Comparison of ENCODE assay signal across 10 mouse cellular contexts in the genomic region with DNA sequence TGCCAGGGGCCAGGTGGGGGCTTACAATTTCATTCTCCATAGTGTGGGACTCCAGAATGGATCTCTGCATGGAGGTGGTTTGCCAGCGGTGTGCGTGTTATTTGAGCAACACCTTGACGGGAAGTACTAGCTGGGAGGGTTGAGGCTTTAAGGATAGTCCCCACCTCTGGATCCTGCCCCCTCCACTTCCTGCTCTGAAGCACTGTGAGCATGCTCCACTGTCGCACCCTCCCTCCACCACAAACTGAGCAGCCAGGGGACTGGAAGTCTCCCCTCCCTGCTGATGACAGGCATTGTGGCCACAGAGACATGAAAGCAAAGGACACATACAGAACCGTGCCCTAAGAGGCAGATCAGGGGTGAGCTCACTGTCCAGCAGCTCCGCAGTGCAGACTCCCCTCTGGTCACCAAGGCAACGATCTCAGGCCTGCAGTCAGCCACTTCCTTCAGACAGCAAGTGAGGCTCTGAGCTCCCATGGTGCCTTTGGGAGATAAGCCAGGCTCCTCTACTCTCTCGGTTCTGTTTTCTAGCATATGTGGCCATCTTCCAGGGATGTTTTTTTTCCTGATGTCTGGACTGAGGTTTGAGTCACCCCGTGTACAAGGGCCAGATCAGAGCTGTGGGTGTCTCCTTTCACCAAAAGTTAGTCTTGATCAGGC.
DNase-seq lines count a peak whose midpoint lies in the region; ATAC-seq and TF ChIP-seq lines count a peak whose summit lies in the region.
"Had no signal": no experiment of that assay in that cellular context is flagged by ENCODE, and none has a peak within 500 bp of the region (broad histone marks: within the 10 kb centered on the region; RNA-seq: fewer than 3 reads in every experiment).

No protein-coding gene starts in this region.

- TF ChIP-seq POLR2A in brain, embryonic 14.5 days (IDR thresholded peaks at IDR 0.05; ENCODE audit: borderline replicate concordance, extremely low read depth, insufficient read depth, insufficient read length, poor library complexity, severe bottlenecking) = no peak

- H3K27ac ChIP-seq in kidney, embryonic 15.5 days = no peak overlapping the region
- no peak overlapping the region for H3K27ac ChIP-seq in liver, postnatal 0 days (ENCODE audit: low read depth)
- H3K27ac ChIP-seq: embryonic facial prominence, embryonic 12.5 days; macrophage had no signal

- no peak for DNase-seq in kidney, postnatal 36 days
- DNase-seq in brain, embryonic 14.5 days (ENCODE audit: low read depth) = peak; percentile 67
- peak; percentile 48 for DNase-seq in heart, adult 8-10 months (ENCODE audit: low spot score)
- no peak for DNase-seq in liver, postnatal 0 days
- DNase-seq in layer of hippocampus, postnatal 25 days (ENCODE audit: extremely low spot score in 1 of 2, low spot score in 1 of 2) = no peak
- no peak for DNase-seq in left cerebral cortex, postnatal 14 days (ENCODE audit: low spot score in 2 of 2)

- no peak for TF ChIP-seq CTCF in brain, embryonic 14.5 days (IDR thresholded peaks at IDR 0.05; ENCODE audit: borderline replicate concordance, extremely low read depth, insufficient read depth, insufficient read length)
- TF ChIP-seq CTCF in liver, postnatal 0 days (IDR thresholded peaks at IDR 0.05; ENCODE audit: low read depth) = no peak

- H3K4me2 ChIP-seq in kidney, embryonic 15.5 days = peak overlapping the region; percentile 9; the same call in 1 of the 2 replicates
- no peak overlapping the region for H3K4me2 ChIP-seq in liver, postnatal 0 days (ENCODE audit: low read depth, low read length)
- H3K4me2 ChIP-seq: embryonic facial prominence, embryonic 12.5 days had no signal

- H3K4me1 ChIP-seq in kidney, embryonic 15.5 days = peaks cover 6% of the 10 kb centered on the region
- no peaks in the 10 kb centered on the region for H3K4me1 ChIP-seq in liver, postnatal 0 days (ENCODE audit: insufficient read depth)

- 19% methylated on average over 9 of the region's 9 CpGs for WGBS in kidney, embryonic 15.5 days
- WGBS in liver, postnatal 0 days (ENCODE audit: insufficient replicate concordance) = 9% methylated on average over 9 of the region's 9 CpGs

- no peaks in the 10 kb centered on the region for H3K9me3 ChIP-seq in kidney, embryonic 15.5 days (replicated peaks)
- H3K9me3 ChIP-seq in liver, postnatal 0 days (ENCODE audit: low read length) = no peaks in the 10 kb centered on the region; the same call in 1 of the 2 replicates
- H3K9me3 ChIP-seq: embryonic facial prominence, embryonic 12.5 days had no signal

- intact Hi-C loops in left cerebral cortex, postnatal 14 days (cut with DNase I) = no loop called here

- no peak overlapping the region for H3K4me3 ChIP-seq in kidney, embryonic 15.5 days (replicated peaks)
- no peak overlapping the region for H3K4me3 ChIP-seq in liver, postnatal 0 days (ENCODE audit: low read depth, low read length)
- H3K4me3 ChIP-seq: embryonic facial prominence, embryonic 12.5 days had no signal

- ATAC-seq in kidney, embryonic 15.5 days (replicated peaks; ENCODE audit: low FRiP score) = 0 out of 2 replicates have a peak, but pooled peaks have one; percentile 52
- ATAC-seq in liver, postnatal 0 days = peak; percentile 12; the same call in 1 of the 2 replicates
- no peak for ATAC-seq in erythroid progenitor cell, adult 5-6 weeks (replicated peaks; ENCODE audit: low FRiP score, poor library complexity, severe bottlenecking)

- H3K9ac ChIP-seq in kidney, embryonic 15.5 days = no peak overlapping the region
- no peak overlapping the region for H3K9ac ChIP-seq in liver, postnatal 0 days (replicated peaks)
- H3K9ac ChIP-seq: embryonic facial prominence, embryonic 12.5 days had no signal

- H3K27me3 ChIP-seq in kidney, embryonic 15.5 days = peaks cover 31% of the 10 kb centered on the region
- H3K27me3 ChIP-seq in liver, postnatal 0 days (ENCODE audit: insufficient read depth, low read length) = no peaks in the 10 kb centered on the region
- H3K27me3 ChIP-seq: embryonic facial prominence, embryonic 12.5 days had no signal

- TF ChIP-seq EP300 in liver, postnatal 0 days (IDR thresholded peaks at IDR 0.05; ENCODE audit: low read depth) = no peak

- H3K36me3 ChIP-seq in kidney, embryonic 15.5 days = no peaks in the 10 kb centered on the region
- no peaks in the 10 kb centered on the region for H3K36me3 ChIP-seq in liver, postnatal 0 days (replicated peaks; ENCODE audit: insufficient read depth, low read length)
- H3K36me3 ChIP-seq: embryonic facial prominence, embryonic 12.5 days had no signal

Comparison
In these comparisons a context has a peak if more than half of its experiments do, and no peak if none do; other contexts are left out.
1. DNase-seq: peak in brain, embryonic 14.5 days (single experiment) and heart, adult 8-10 months (single experiment); none in kidney, postnatal 36 days (0 of 2), liver, postnatal 0 days (single experiment), layer of hippocampus, postnatal 25 days (0 of 2) and left cerebral cortex, postnatal 14 days (0 of 2).